Mouse (Mus musculus) MEL (cell line): ENCODE results near the gene Abcb1a. TPM values are rescaled to one million over a fixed set of nuclear protein-coding genes. Genes with fewer than 3 reads are reported as not detected.

Experiments
- DNase-seq: peaks from one replicate; pipeline ENCODE4 v3.0.0; 2011; ENCODE audit warnings: low read depth, low spot score
- H3K27ac ChIP-seq: 2 replicates; pipeline ENCODE4 v1.5.1; 2012; ENCODE audit warnings: low read depth, mild to moderate bottlenecking, control low read depth, low read length, moderate library complexity; ENCODE audit not compliant: control insufficient read depth
- H3K27me3 ChIP-seq, 2 experiments: fragments of 150-350 bp in 1 of 2; sonication (generic) in 1 of 2; 2 replicates each; pipeline ENCODE4 v1.6.1; 2012; ENCODE audit warnings: low read length in 2 of 2, mild to moderate bottlenecking in 2 of 2, improper control_type of control experiment in 1 of 2, moderate library complexity in 1 of 2; ENCODE audit not compliant: insufficient read depth in 2 of 2, control insufficient read depth in 1 of 2
- H3K36me3 ChIP-seq, 2 experiments: 2 replicates each; pipeline ENCODE4 v1.6.1; 2012 to 2014; ENCODE audit warnings: low read length in 2 of 2, improper control_type of control experiment in 1 of 2, inconsistent platforms in 1 of 2, mild to moderate bottlenecking in 1 of 2; ENCODE audit not compliant: insufficient read depth in 2 of 2, control insufficient read depth in 1 of 2
- H3K4me1 ChIP-seq, 2 experiments: fragments of 150-350 bp in 1 of 2; sonication (generic) in 1 of 2; 2 replicates each; pipeline ENCODE4 v1.6.1; 2012; ENCODE audit warnings: low read length in 2 of 2, improper control_type of control experiment in 1 of 2, mild to moderate bottlenecking in 1 of 2; ENCODE audit not compliant: insufficient read depth in 2 of 2, control insufficient read depth in 1 of 2
- H3K4me3 ChIP-seq, 2 experiments: fragments of 150-350 bp in 1 of 2; sonication (generic) in 1 of 2; 2 replicates each; pipeline ENCODE4 v1.5.1; 2012; ENCODE audit warnings: low read depth in 2 of 2, low read length in 2 of 2, mild to moderate bottlenecking in 2 of 2, moderate library complexity in 2 of 2, control low read depth in 1 of 2, improper control_type of control experiment in 1 of 2; ENCODE audit not compliant: control insufficient read depth in 1 of 2, insufficient read depth in 1 of 2
- H3K79me2 ChIP-seq: 2 replicates; pipeline ENCODE4 v1.6.1; 2012; ENCODE audit warnings: mild to moderate bottlenecking, low read length, moderate library complexity; ENCODE audit not compliant: control insufficient read depth, poor library complexity, insufficient read depth
- H3K9ac ChIP-seq: 2 replicates; pipeline ENCODE4 v1.6.1; 2012; ENCODE audit warnings: low read depth, mild to moderate bottlenecking, control low read depth, low read length, moderate library complexity; ENCODE audit not compliant: control insufficient read depth, poor library complexity, severe bottlenecking
- H3K9me3 ChIP-seq: fragments of 150-350 bp; sonication (generic); replicated peaks from 2 replicates; pipeline ENCODE4 v1.6.1; 2012; ENCODE audit warnings: mild to moderate bottlenecking, low read length, improper control_type of control experiment, moderate library complexity; ENCODE audit not compliant: insufficient read depth
- BHLHE40 ChIP-seq: IDR thresholded peaks from 2 replicates; pipeline ENCODE4 v1.6.1; 2012; ENCODE audit warnings: low read depth, mild to moderate bottlenecking, inconsistent platforms, low read length, improper control_type of control experiment, borderline replicate concordance
- CHD2 ChIP-seq: IDR thresholded peaks from 2 replicates; pipeline ENCODE4 v1.6.1; 2011; ENCODE audit warnings: low read length, improper control_type of control experiment
- CTCF ChIP-seq, 3 experiments: IDR thresholded peaks in 2 of 3; conservative IDR thresholded peaks in 1 of 3; 2 replicates each; pipeline ENCODE4 v1.5.1; 2011 to 2012; ENCODE audit warnings: low read length in 3 of 3, low read depth in 2 of 3, mild to moderate bottlenecking in 2 of 3, improper control_type of control experiment in 1 of 3, inconsistent platforms in 1 of 3, mixed read lengths in 1 of 3, moderate library complexity in 1 of 3; ENCODE audit not compliant: control insufficient read depth in 1 of 3, insufficient read depth in 1 of 3, poor library complexity in 1 of 3, severe bottlenecking in 1 of 3
- E2F4 ChIP-seq: IDR thresholded peaks from 2 replicates; pipeline ENCODE4 v1.6.1; 2011; ENCODE audit warnings: low read depth, low read length, improper control_type of control experiment, borderline replicate concordance
- ETS1 ChIP-seq: IDR thresholded peaks from 2 replicates; pipeline ENCODE4 v1.6.1; 2012; ENCODE audit warnings: low read depth, mild to moderate bottlenecking, inconsistent platforms, low read length, improper control_type of control experiment, moderate library complexity
- GATA1 ChIP-seq: IDR thresholded peaks from 2 replicates; pipeline ENCODE4 v1.6.1; 2011; ENCODE audit warnings: low read depth, low read length, improper control_type of control experiment
- HCFC1 ChIP-seq: IDR thresholded peaks from 2 replicates; pipeline ENCODE4 v1.6.1; 2012; ENCODE audit warnings: low read depth, mild to moderate bottlenecking, inconsistent platforms, low read length, improper control_type of control experiment, moderate library complexity
- KAT2A ChIP-seq: conservative IDR thresholded peaks from 2 replicates; pipeline ENCODE4 v1.6.1; 2012; ENCODE audit warnings: low read depth, low read length, improper control_type of control experiment, inconsistent platforms
- MAX ChIP-seq: IDR thresholded peaks from 2 replicates; pipeline ENCODE4 v1.6.1; 2011; ENCODE audit warnings: low read length, improper control_type of control experiment
- MXI1 ChIP-seq: IDR thresholded peaks from 2 replicates; pipeline ENCODE4 v1.6.1; 2011; ENCODE audit warnings: mild to moderate bottlenecking, low read depth, low read length, improper control_type of control experiment
- MYB ChIP-seq: IDR thresholded peaks from 2 replicates; pipeline ENCODE4 v1.6.1; 2011; ENCODE audit warnings: mild to moderate bottlenecking, low read depth, low read length, improper control_type of control experiment
- NRF1 ChIP-seq: IDR thresholded peaks from 2 replicates; pipeline ENCODE4 v1.6.1; 2014; ENCODE audit warnings: low read depth, mild to moderate bottlenecking, inconsistent platforms, low read length, improper control_type of control experiment, moderate library complexity; ENCODE audit not compliant: poor library complexity, insufficient read depth, severe bottlenecking
- POLR2A ChIP-seq, 2 experiments: IDR thresholded peaks; 2 replicates each; pipeline ENCODE4 v1.6.1; 2011 to 2012; ENCODE audit warnings: low read length in 2 of 2, mild to moderate bottlenecking in 2 of 2, control low read depth in 1 of 2, improper control_type of control experiment in 1 of 2, low read depth in 1 of 2, moderate library complexity in 1 of 2; ENCODE audit not compliant: control insufficient read depth in 1 of 2, insufficient read depth in 1 of 2, poor library complexity in 1 of 2
- POLR2AphosphoS5 ChIP-seq: IDR thresholded peaks from 2 replicates; pipeline ENCODE4 v1.6.1; 2012; ENCODE audit warnings: low read depth, borderline replicate concordance, mild to moderate bottlenecking, inconsistent platforms, low read length, moderate library complexity, mixed read lengths
- RAD21 ChIP-seq: IDR thresholded peaks from 2 replicates; pipeline ENCODE4 v1.6.1; 2011; ENCODE audit warnings: mild to moderate bottlenecking, low read depth, low read length, improper control_type of control experiment
- SMC3 ChIP-seq: IDR thresholded peaks from 2 replicates; pipeline ENCODE4 v1.6.1; 2011; ENCODE audit warnings: low read depth, low read length, improper control_type of control experiment
- TCF12 ChIP-seq: IDR thresholded peaks from 2 replicates; pipeline ENCODE4 v1.6.1; 2014; ENCODE audit warnings: low read depth, mild to moderate bottlenecking, inconsistent platforms, low read length, improper control_type of control experiment, moderate library complexity
- UBTF ChIP-seq: IDR thresholded peaks from 2 replicates; pipeline ENCODE4 v1.6.1; 2012; ENCODE audit warnings: low read depth, mild to moderate bottlenecking, inconsistent platforms, low read length, improper control_type of control experiment, moderate library complexity, borderline replicate concordance; ENCODE audit not compliant: insufficient read depth
- USF1 ChIP-seq: IDR thresholded peaks from 2 replicates; pipeline ENCODE4 v1.6.1; 2014; ENCODE audit warnings: low read depth, mild to moderate bottlenecking, inconsistent platforms, low read length, improper control_type of control experiment, moderate library complexity
- USF2 ChIP-seq, 2 experiments: IDR thresholded peaks; 2 replicates each; pipeline ENCODE4 v1.6.1; 2011 to 2012; ENCODE audit warnings: improper control_type of control experiment in 2 of 2, low read length in 2 of 2, borderline replicate concordance in 1 of 2, inconsistent platforms in 1 of 2, low read depth in 1 of 2, mild to moderate bottlenecking in 1 of 2; ENCODE audit not compliant: insufficient read depth in 1 of 2
- ZKSCAN1 ChIP-seq: IDR thresholded peaks from 2 replicates; pipeline ENCODE4 v1.6.1; 2012; ENCODE audit warnings: low read depth, mild to moderate bottlenecking, inconsistent platforms, low read length, improper control_type of control experiment, moderate library complexity
- polyA plus RNA-seq, 2 experiments: library from polyadenylated mRNA; stranded (reverse) in 1 of 2; unstranded in 1 of 2; fragments of >175 nt in 1 of 2; fragments of >200 nt in 1 of 2; gene quantifications; 2 replicates each; pipeline versions ENCODE4 v1.2.1 to v1.2.4; 2012; ENCODE audit warnings: low replicate concordance in 2 of 2, low read depth in 1 of 2; ENCODE audit not compliant: insufficient read length in 2 of 2, insufficient read depth in 1 of 2, missing spikeins in 1 of 2
- total RNA-seq: library from RNA; depleted of rRNA; stranded (reverse); fragments of 300-350 nt; gene quantifications from 2 replicates; pipeline ENCODE4 v1.2.3, GENCODE M21; 2012

Abcb1a gene
- total and polyA plus RNA-seq, 3 experiments, result not detected

DNA sequence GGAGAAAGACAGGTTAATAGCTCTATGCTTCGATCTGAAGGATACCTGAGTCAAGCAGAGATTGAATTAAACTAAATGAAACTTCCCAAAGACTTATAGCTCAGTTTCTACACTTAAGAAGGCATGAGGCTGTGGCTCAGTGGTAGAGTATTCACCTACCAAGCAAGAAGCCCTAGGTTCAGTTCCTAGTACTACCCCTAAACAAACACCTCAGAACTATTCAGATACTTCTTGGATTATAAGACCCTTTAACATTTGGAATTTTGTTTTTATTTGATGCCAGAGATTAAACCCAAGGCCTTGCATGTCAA is 16.0 kb downstream of the Abcb1a start:
- Histone ChIP-seq H3K79me2 (no peaks in the 10 kb centered on the region), H3K36me3 (no peaks in the 10 kb centered on the region), H3K4me3 (no peak overlapping the region), H3K9me3 (no peaks in the 10 kb centered on the region), H3K9ac (no peak overlapping the region)
- TF ChIP-seq UBTF (no peak), GATA1 (no peak), ZKSCAN1 (no peak), E2F4 (no peak), USF2 (IDR thresholded peaks at IDR 0.05; ENCODE audit: borderline replicate concordance in 1 of 2, insufficient read depth in 1 of 2, low read depth in 1 of 2, low read length in 2 of 2) (no peak), SMC3 (no peak), CTCF (IDR thresholded peaks at IDR 0.05 in 2 of 3, conservative IDR thresholded peaks at IDR 0.05 in 1 of 3; ENCODE audit: control insufficient read depth in 1 of 3, insufficient read depth in 1 of 3, low read depth in 2 of 3, low read length in 3 of 3, poor library complexity in 1 of 3, severe bottlenecking in 1 of 3) (no peak), RAD21 (no peak)
- TF ChIP-seq, all 39 proteins: peak for 0
- Histone ChIP-seq H3K27ac (no peak overlapping the region), H3K4me1 (no peaks in the 10 kb centered on the region), H3K27me3 (no peaks in the 10 kb centered on the region)
- no peak for DNase-seq

DNA sequence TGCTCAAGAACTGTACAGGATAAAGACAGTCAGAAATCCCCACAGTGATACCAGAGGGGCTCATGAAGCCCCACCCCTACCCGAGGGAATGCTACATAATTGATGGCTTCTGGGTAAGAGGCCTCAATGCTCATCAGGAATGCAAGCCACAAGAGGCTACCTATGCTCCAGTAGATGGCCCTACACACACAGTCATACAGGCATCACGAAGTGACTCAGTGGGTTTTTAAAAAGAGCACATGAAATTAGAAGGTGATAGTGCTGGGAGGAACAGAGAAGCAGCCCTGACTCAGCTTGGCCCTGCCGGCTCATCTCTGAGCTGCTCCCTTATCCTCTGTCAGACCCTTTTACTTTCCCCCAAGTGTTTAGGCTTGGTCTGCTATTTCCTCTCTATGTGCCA is 21.3 kb downstream of the Abcb1a start:
- Histone ChIP-seq H3K27me3 (no peaks in the 10 kb centered on the region), H3K4me3 (no peak overlapping the region), H3K9me3 (no peaks in the 10 kb centered on the region), H3K4me1 (no peaks in the 10 kb centered on the region), H3K27ac (no peak overlapping the region), H3K9ac (no peak overlapping the region), H3K36me3 (no peaks in the 10 kb centered on the region), H3K79me2 (no peaks in the 10 kb centered on the region)
- no peak for TF ChIP-seq KAT2A
- no peak for TF ChIP-seq NRF1
- no peak for TF ChIP-seq POLR2A (IDR thresholded peaks at IDR 0.05; ENCODE audit: control insufficient read depth in 1 of 2, insufficient read depth in 1 of 2, low read depth in 1 of 2, low read length in 2 of 2, poor library complexity in 1 of 2)
- TF ChIP-seq MYB, result no peak
- no peak for TF ChIP-seq RAD21
- TF ChIP-seq BHLHE40, result no peak
- no peak for TF ChIP-seq SMC3
- TF ChIP-seq UBTF, result no peak
- no peak for TF ChIP-seq GATA1
- TF ChIP-seq USF1, result no peak
- TF ChIP-seq POLR2AphosphoS5, result no peak
- no peak for TF ChIP-seq USF2 (IDR thresholded peaks at IDR 0.05; ENCODE audit: borderline replicate concordance in 1 of 2, insufficient read depth in 1 of 2, low read depth in 1 of 2, low read length in 2 of 2)
- no peak for TF ChIP-seq MXI1
- TF ChIP-seq ETS1, result no peak
- TF ChIP-seq CTCF (IDR thresholded peaks at IDR 0.05 in 2 of 3, conservative IDR thresholded peaks at IDR 0.05 in 1 of 3; ENCODE audit: control insufficient read depth in 1 of 3, insufficient read depth in 1 of 3, low read depth in 2 of 3, low read length in 3 of 3, poor library complexity in 1 of 3, severe bottlenecking in 1 of 3), result no peak
- TF ChIP-seq TCF12, result no peak
- TF ChIP-seq CHD2, result no peak
- TF ChIP-seq HCFC1, result no peak
- no peak for TF ChIP-seq MAX
- no peak for DNase-seq
